Mouse (Mus musculus) frontal cortex, postnatal 14 days (tissue): ENCODE measurements around the gene Cab39.

Experiments used
- DNase-seq, 2 experiments: peaks; one replicate each; pipeline ENCODE4 v3.0.0; 2022; ENCODE audit warnings: low spot score in 2 of 2

Cab39 gene

GRCm38 (mm10) chr1:85899388-85899761, 106.1 kb downstream of the Cab39 start:
- no peak for DNase-seq

- DNase-seq, result no peak
Observed at GRCm38 (mm10) chr1:85900521-85901333, 107.5 kb downstream of the Cab39 start.
